Mouse (Mus musculus): ENCODE measurements around the gene Tmco3.

Gene Tmco3

DNA sequence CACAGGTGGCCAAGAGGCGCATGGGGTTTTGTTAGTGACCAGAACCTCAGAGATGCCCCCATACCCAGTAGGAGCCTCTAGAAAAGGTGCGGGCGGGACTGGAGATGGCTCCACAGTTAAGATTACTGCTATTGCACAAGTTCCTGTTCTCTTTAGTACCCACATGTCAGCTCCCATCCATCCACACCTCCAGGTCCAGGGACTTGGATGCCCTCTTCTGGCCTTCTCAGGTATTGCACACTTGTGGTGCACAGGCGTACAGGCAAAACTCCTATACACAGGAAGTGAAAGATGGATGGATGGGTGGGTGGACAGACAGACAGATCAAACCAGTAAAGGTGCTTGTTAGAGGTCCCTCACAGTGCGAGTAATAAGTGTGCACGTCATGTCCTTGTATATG is 73.9 kb downstream of the Tmco3 start:
- no peak for DNase-seq (ENCODE audit: low read depth, low spot score)

Measured in telencephalon, adult 2 months (tissue).